Mouse (Mus musculus) midbrain, postnatal 0 days (tissue): ENCODE measurements around the gene Stk25. TPM values are rescaled to one million over a fixed set of nuclear protein-coding genes. Genes with fewer than 3 reads are reported as not detected.

Source experiments
- ATAC-seq: fragments of 200-750 bp; cut with Nextera tagmentation; 2 replicates; pipeline ENCODE4 v1.8.0; 2017; ENCODE audit warnings: moderate number of reproducible peaks, mild to moderate bottlenecking, moderate TSS enrichment, moderate library complexity; ENCODE audit not compliant: low FRiP score
- DNase-seq: peaks from one replicate; pipeline ENCODE4 v3.0.0-alpha.2; 2015; ENCODE audit warnings: low spot score
- H3K27ac ChIP-seq: fragments of 300-500 bp; sonication (generic); 2 replicates; pipeline ENCODE4 v1.5.1; 2014; ENCODE audit warnings: low read depth, mild to moderate bottlenecking, low read length, mixed read lengths
- H3K27me3 ChIP-seq: fragments of 300-500 bp; sonication (generic); 2 replicates; pipeline ENCODE4 v1.6.1; 2014; ENCODE audit warnings: low read length, control low read depth, mixed read lengths; ENCODE audit not compliant: insufficient read depth
- H3K36me3 ChIP-seq: fragments of 300-500 bp; sonication (generic); 2 replicates; pipeline ENCODE4 v1.6.1; 2014; ENCODE audit warnings: low read length, control low read depth, mixed read lengths; ENCODE audit not compliant: insufficient read depth
- H3K4me1 ChIP-seq: fragments of 300-500 bp; sonication (generic); 2 replicates; pipeline ENCODE4 v1.6.1; 2014; ENCODE audit warnings: mild to moderate bottlenecking, control low read depth, antibody characterized with exemption, low read length, mixed read lengths; ENCODE audit not compliant: insufficient read depth
- H3K4me2 ChIP-seq: fragments of 300-500 bp; sonication (generic); 2 replicates; pipeline ENCODE4 v1.6.1; 2014; ENCODE audit warnings: low read depth, mild to moderate bottlenecking, low read length, mixed read lengths; ENCODE audit not compliant: poor library complexity, severe bottlenecking
- H3K4me3 ChIP-seq: fragments of 300-500 bp; sonication (generic); 2 replicates; pipeline ENCODE4 v1.5.1; 2014; ENCODE audit warnings: low read depth, mild to moderate bottlenecking, low read length, moderate library complexity
- H3K9ac ChIP-seq: fragments of 300-500 bp; sonication (generic); replicated peaks from 2 replicates; pipeline ENCODE4 v1.6.1; 2014; ENCODE audit warnings: mild to moderate bottlenecking, low read length, moderate library complexity, mixed read lengths; ENCODE audit not compliant: poor library complexity, severe bottlenecking
- H3K9me3 ChIP-seq: fragments of 300-500 bp; sonication (generic); 2 replicates; pipeline ENCODE4 v1.6.1; 2016; ENCODE audit warnings: low read length, control low read depth
- CTCF ChIP-seq: IDR thresholded peaks from 2 replicates; pipeline ENCODE4 v1.5.1; 2016; ENCODE audit warnings: antibody characterized with exemption, mild to moderate bottlenecking
- WGBS: fragments of 180-500 bp; shearing (Covaris S2); extraction: QIAGEN DNeasy Blood & Tissue Kit; methylation state at CpG from one replicate; pipeline ENCODE4 v1.1.7; 2014; 5-methylcytosine and 5-hydroxymethylcytosine counted together
- polyA plus RNA-seq: library from polyadenylated mRNA; unstranded; fragments of >200 nt; fragmentation: Nextera tagmentation; extraction: Ambion mirVana; gene quantifications from 2 replicates; pipeline ENCODE4 v1.2.1, GENCODE M21; 2015
- total RNA-seq: library from RNA; depleted of rRNA; stranded (reverse); fragments of >200 nt; gene quantifications from 2 replicates; pipeline ENCODE4 v1.2.3, GENCODE M21; 2014

The Stk25 gene
- total and polyA plus RNA-seq, 2 experiments from 2014 or later: 301 to 362 TPM

DNA sequence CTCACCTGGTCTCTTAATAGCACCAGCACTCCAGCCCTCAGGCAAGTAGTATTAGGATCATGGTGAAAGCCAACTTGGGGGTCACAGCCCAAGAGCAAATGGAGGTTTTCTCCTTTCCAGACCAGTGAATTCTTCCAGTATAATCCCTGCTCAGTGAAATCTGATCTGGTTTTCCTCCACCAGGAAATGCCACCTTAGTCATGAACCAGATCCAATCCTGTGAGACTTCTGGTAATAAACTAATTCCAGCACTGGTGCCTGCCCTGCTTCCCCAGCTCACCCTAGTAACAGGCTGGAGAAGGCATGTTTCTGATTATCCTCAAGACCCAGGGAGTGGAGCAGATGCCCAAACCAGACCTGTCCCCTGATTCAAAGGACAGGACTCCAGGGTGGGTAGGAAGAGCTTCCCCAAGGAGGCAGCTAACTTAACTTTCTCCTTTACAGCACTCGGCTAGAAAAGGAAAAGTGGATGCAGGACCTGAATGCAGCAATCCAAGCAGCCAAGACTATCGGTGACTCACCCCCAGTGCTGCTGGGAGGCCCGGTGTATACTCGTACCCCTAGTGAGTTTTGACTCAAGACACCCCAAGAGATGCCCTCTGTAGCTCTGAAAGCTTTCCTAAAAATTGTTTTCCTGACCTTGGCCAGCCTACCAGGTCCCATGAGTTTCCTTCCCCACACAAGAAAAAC lies 40.3 kb downstream of the Stk25 start:
- 88% methylated on average over 4 of the region's 4 CpGs for WGBS
- Histone ChIP-seq H3K9me3 (no peaks in the 10 kb centered on the region), H3K27ac (no peak overlapping the region), H3K36me3 (peaks cover 22% of the 10 kb centered on the region), H3K4me3 (no peak overlapping the region), H3K9ac (no peak overlapping the region), H3K4me1 (no peaks in the 10 kb centered on the region), H3K4me2 (no peak overlapping the region), H3K27me3 (no peaks in the 10 kb centered on the region)
- TF ChIP-seq CTCF: no peak
- no peak for ATAC-seq
- DNase-seq: no peak

GRCm38 (mm10) chr1:93609762-93610161 lies 48.7 kb downstream of the Stk25 start:
- H3K4me2 ChIP-seq: no peak overlapping the region
- ATAC-seq (no peak), DNase-seq (no peak)
- H3K4me1 ChIP-seq: no peaks in the 10 kb centered on the region
- no peak overlapping the region for H3K9ac ChIP-seq
- H3K9me3 ChIP-seq: no peaks in the 10 kb centered on the region
- no peak overlapping the region for H3K4me3 ChIP-seq
- 80% methylated on average over 8 of the region's 8 CpGs for WGBS
- no peaks in the 10 kb centered on the region for H3K27me3 ChIP-seq
- TF ChIP-seq CTCF: no peak
- H3K36me3 ChIP-seq: no peaks in the 10 kb centered on the region
- H3K27ac ChIP-seq: no peak overlapping the region

DNA sequence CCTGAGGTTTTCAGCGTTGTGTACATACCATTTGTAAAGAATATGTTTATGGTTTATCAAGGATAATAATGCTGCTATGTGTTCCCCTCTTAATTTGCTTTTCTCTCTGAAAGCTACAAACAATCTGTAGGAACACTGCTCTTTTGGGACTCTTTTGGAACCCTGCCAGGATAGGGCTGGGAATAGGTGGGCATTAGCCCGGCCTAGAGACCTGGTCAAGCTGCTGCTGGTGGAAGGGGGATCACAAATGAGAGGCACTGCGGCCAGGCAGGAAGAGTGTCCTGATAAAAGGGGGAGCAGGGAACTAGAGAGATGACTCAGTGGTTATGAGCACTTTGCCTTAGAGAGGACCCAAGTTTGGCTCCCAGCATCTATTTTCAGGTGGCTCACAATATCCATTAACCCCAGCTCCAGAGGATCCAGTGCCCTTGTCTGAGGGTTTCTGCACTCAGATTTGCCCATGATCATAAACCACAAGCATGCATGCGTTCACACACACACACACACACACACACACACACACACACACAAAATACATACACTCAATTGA lies 49.7 kb downstream of the Stk25 start:
- Histone ChIP-seq H3K27me3 (no peaks in the 10 kb centered on the region), H3K27ac (no peak overlapping the region), H3K36me3 (no peaks in the 10 kb centered on the region), H3K4me1 (no peaks in the 10 kb centered on the region), H3K9ac (no peak overlapping the region), H3K4me3 (no peak overlapping the region), H3K4me2 (no peak overlapping the region), H3K9me3 (no peaks in the 10 kb centered on the region)
- DNase-seq (no peak), ATAC-seq (no peak)
- no peak for TF ChIP-seq CTCF
- WGBS: 81% methylated on average over 4 of the region's 4 CpGs

DNA sequence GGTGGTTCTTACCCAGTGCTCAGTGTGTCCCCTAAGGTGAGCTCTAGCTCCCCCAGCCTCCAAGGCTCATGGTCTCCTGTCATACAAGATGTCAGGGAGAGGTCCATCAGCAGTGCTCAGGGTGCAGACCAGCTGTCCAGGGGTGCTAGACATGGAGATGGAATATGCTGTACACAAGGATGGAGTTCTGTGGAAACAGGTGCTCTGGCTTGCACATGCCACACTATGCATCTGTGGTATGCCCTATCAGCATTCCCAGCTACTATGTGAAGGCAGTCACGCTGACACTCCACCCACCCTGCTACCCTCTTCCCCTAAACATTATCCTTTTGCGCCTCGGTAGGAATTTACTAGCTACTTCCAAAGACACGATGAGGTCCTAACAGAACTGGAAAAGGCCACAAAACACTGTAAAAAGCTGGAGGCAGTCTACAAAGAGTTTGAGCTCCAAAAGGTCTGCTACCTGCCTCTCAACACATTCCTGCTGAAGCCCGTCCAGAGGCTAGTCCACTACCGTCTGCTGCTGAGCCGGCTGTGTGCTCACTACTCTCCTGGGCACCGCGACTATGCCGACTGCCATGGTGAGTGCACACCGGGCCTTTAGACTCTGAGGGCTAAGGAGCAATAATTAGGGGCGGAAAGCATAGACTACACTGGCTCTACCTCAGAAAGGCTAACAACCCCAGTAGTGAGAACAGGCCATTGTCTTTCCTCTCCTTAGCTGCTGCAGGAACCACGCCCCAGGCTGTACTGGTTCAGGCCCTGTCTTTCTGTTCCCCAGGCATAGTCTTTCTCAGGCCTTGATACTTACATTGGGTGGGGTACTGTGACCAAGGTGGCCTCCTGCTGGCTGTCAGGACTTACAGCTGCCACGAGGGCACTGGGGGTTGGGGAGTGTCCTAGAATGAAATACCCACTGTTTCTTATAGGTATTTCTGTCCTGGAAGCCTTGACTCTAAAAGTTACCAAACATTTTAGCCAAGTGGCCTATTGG lies 51.1 kb downstream of the Stk25 start:
- TF ChIP-seq CTCF: no peak
- Histone ChIP-seq H3K36me3 (no peaks in the 10 kb centered on the region), H3K9me3 (no peaks in the 10 kb centered on the region), H3K4me1 (no peaks in the 10 kb centered on the region), H3K27me3 (no peaks in the 10 kb centered on the region), H3K4me2 (no peak overlapping the region), H3K4me3 (no peak overlapping the region), H3K27ac (no peak overlapping the region), H3K9ac (no peak overlapping the region)
- ATAC-seq (no peak), DNase-seq (no peak)
- WGBS: 84% methylated on average over 14 of the region's 14 CpGs

DNA sequence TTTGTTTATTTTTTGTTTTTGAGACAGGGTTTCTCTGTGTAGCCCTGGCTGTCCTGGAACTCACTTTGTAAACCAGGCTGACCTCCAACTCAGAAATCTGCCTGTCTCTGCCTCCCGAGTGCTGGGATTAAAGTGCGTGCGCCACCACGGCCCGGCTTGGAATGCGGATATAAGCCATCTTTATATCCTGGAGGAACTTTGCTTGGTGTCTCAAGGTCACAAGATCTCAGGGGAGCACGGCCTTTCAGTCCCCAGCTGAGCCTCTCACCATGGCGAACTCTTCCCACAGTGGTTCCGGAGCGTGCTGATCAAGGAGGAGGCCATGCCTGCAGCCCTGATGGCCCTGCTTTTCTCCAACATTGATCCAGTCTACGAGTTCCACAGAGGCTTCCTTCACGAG lies 54.5 kb downstream of the Stk25 start:
- H3K27me3 ChIP-seq: no peaks in the 10 kb centered on the region
- no peak for TF ChIP-seq CTCF
- no peak overlapping the region for H3K9ac ChIP-seq
- H3K4me3 ChIP-seq: no peak overlapping the region
- H3K4me1 ChIP-seq: no peaks in the 10 kb centered on the region
- no peaks in the 10 kb centered on the region for H3K9me3 ChIP-seq
- H3K4me2 ChIP-seq: no peak overlapping the region
- ATAC-seq (no peak), DNase-seq (no peak)
- no peaks in the 10 kb centered on the region for H3K36me3 ChIP-seq
- WGBS: 94% methylated on average over 12 of the region's 12 CpGs
- no peak overlapping the region for H3K27ac ChIP-seq

- Histone ChIP-seq H3K9me3 (no peaks in the 10 kb centered on the region), H3K27me3 (no peaks in the 10 kb centered on the region), H3K4me2 (no peak overlapping the region), H3K4me1 (no peaks in the 10 kb centered on the region), H3K9ac (no peak overlapping the region), H3K4me3 (no peak overlapping the region), H3K27ac (no peak overlapping the region), H3K36me3 (no peaks in the 10 kb centered on the region)
- WGBS: 83% methylated on average over 4 of the region's 4 CpGs
- DNase-seq (no peak), ATAC-seq (no peak)
- no peak for TF ChIP-seq CTCF
Observed at GRCm38 (mm10) chr1:93602911-93603310, 55.5 kb downstream of the Stk25 start.
